Mouse (Mus musculus) ES-Bruce4 (cell line): ENCODE measurements around the gene Sytl1.

Experiments used
- CTCF ChIP-seq: IDR thresholded peaks from one replicate; pipeline ENCODE4 v1.8.1; 2011; ENCODE audit warnings: low read depth, low read length
- EP300 ChIP-seq: IDR thresholded peaks from 2 replicates; pipeline ENCODE4 v1.6.1; 2011; ENCODE audit warnings: low read depth, low read length; ENCODE audit not compliant: insufficient read depth
- POLR2A ChIP-seq: IDR thresholded peaks from one replicate; pipeline ENCODE4 v1.8.1; 2011; ENCODE audit warnings: low read length; ENCODE audit not compliant: insufficient read depth

DNA sequence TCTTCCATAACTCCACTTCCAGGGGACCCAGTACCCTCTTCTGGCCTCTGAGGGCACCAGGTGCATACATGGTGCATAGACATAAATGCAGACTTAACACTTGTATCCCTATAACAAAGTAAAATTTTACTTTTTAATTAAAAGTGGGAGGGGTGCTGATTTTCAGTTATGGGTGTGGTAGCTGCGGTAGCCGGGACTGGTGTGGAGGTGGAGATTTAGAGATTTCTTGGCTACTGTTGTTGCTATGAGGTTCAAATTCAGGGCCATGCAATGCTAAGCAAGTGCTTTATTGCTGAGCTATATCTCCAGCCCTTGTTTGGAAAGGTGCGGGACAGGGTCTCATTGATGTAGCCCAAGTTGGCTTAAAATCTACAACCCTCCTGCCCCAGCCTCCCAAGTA, 44.2 kb downstream of the Sytl1 start:
- no peak for TF ChIP-seq CTCF
- TF ChIP-seq POLR2A = no peak
- TF ChIP-seq EP300 = no peak
